Mouse (Mus musculus) c-Kit-positive CD71-negative TER-119-negative erythroid progenitor cells, embryonic 14.5 days (primary cell): Measurements from ENCODE around the gene Uvrag.
"Not testable (repeated sequence)": the region's sequence is repeated elsewhere in the genome, so short reads cannot be mapped to it uniquely, and the experiment has no call there.

ENCODE experiments used
- DNase-seq: peaks from one replicate; pipeline ENCODE4 v3.0.0-alpha.2; 2013; ENCODE audit warnings: low read depth

The Uvrag gene

DNA sequence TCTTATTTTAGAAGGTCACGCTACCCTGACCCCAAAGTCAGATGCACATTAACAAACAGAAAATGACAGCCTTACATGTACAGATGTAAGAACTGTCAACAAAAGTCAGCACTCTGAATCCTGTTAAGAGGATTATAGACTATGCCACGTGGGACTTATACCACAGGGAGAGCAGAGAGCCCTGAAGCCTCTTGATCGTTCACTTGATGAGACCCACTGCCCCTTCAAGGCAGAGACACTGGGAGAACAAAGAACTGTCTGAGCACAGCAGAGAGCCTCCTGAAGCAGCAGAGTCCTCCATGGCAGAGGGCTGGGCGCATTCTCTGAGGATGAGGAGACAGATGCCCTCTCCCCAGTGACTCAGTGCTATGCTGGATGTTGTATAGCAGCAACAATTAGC is 166.4 kb downstream of the Uvrag start:
- no peak for DNase-seq

DNA sequence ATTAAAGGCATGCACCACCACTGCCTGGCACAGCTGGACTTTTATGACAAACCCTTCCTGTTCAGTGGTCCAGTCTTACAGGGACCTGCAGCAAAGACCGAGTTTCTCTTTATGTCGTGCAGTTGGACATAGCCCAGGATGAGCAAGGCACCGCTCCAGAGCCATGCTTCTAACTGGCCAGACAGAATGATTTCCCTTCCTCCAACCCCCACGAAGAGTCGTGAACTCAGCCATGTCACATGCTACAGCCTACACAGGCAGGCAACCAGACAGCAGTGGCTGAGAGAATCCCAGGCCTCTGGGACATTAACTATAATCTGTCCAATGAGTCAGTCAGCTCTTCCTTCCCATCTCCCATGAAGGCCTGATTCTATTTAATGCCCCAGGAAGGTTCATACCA is 170.2 kb downstream of the Uvrag start:
- DNase-seq, result no peak

GRCm38 (mm10) chr7:98968741-98969395 is 172.1 kb downstream of the Uvrag start:
- no peak for DNase-seq

DNA sequence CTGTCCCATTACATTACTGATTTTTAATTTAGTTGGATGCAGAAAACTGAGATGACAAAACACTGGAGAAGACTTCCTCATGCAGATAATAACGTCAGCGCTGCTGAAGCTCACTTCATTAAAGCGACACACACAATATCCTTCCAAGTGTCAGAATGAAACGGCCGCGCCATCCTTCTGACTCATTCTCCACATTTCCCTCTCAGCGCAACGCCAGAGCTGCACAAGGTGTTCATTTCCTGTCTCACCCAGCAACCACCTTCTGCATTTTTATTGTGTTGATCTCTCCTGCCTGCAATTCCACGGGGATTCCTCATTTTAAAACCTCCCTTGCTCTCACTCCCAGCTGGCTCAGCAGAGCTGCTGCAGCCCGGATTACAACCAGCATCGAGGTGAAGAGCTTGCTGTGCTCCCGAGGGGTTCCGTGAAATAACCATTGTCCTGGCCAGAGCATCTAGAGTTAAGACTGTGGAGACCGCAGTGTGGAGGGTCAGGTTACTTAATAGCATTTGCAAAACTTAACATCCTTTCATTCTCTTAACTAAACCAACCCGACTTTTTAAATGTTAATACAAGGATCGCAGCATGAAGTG is 172.8 kb downstream of the Uvrag start:
- DNase-seq, result no peak

DNA sequence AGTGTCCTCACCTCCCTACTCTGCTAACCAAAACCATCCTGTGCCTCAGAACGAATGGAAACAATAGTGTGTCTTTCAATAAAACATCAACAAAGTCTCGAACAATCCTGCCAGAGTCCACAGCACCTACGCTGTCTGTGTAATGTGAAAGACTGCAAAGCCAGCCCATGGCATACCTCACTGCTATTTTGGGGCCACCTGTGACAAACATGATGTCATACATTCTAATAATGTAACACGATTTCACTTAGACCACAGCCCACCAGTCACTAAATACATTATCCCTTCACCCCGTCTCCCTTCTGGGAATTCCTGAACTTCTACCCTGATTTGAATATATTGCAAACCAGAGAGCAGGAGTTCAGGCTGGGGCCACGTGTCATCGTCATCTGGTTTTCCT is 173.3 kb downstream of the Uvrag start:
- no peak for DNase-seq

GRCm38 (mm10) chr7:98963581-98963980 is 177.4 kb downstream of the Uvrag start:
- DNase-seq, result not testable (repeated sequence)

DNA sequence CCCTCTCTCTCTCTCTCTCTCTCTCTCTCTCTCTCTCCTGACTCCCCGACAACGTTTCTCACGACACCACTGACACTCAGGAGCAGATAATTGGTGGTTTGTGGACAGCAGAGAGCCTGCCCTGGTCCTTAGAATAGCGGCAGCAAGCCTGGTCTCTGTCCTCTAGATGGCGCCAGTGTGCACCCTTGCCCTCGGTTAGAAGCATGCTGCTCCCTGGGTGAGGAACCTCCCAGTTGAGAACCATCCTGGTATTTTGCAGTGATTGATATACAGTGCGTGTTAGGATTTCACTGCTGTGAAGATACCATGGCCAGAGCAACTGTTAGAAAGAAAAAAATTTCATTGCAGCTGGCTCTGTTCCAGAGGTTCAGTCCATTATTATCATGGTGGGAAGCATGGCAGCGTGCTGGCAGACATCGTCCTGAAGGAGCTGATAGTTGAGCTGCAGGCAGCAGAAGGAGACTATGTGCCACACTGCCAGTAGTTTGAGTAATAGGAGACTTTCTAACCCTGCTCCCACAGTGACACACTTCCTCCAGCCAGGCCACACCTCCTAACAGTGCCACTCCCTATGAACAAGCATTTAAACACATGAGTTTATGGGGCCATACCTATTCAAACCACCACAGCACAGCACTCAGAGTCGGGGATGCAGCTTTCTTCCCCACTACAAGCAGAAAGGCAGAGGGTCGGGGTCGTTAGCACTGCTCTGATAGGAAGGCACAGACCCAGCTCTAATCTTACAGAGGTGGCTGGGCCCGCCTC is 178.2 kb downstream of the Uvrag start:
- DNase-seq, result peak; percentile 49

DNA sequence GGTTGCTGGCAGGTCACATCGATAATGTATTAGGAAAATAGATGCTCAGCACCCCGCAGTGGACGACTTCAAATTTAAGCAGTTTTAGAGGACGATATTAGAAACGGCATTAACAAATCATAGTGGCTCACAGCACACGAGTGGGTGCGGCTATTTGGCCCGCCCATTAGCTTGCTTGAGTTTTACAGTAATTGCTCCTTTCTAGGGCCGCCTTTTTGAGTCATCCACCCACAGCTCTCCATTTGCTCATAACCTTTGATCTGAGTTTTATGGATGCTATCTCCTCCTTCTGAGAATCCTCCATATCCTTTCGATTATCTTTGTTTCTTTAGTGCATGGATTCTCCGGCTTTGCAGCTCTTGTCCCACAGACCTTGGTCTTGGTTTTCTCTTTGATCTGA is 178.9 kb downstream of the Uvrag start:
- DNase-seq, result no peak

DNA sequence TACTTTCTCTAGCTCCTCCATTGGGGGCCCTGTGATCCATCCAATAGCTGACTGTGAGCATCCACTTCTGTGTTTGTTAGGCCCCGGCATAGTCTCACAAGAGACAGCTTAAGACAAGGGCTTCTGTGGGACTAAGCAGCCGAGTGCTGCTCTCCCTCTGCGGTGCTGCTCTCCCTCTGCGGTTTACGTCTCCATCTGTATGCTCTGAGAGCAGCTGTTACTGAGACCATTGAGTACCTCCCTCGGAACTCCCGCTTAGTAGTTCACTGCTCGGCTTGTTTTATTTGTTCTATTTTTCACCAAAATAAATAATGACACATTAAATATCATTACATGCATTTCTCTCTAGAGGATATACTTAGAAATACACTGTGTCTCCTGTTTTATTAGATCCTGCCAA is 180.7 kb downstream of the Uvrag start:
- DNase-seq, result no peak

DNA sequence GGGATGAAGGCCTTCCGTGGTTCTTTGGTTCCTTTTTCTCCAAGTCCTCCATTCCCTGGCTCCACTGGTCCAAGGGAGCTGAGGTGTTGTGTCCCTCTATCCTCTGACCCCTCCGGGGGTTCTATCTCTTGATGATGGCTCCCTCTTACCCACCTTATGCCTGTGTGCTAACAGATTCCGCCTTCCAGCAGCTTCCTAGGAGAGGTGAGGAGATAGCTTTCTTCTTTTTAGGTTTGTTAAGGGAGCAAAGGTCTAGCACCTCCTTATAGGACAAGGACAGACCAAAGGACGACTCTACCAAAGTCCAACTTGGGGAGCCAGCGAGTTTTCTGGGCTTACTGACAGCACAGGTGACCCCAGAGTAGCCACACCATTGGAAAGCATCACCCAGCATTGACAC is 181.7 kb downstream of the Uvrag start:
- no peak for DNase-seq

- DNase-seq, result no peak
These were observed 182.8 kb downstream of the Uvrag start for GRCm38 (mm10) chr7:98958172-98958571.

- DNase-seq, result no peak
These were observed 183.7 kb downstream of the Uvrag start for GRCm38 (mm10) chr7:98957111-98957741.

GRCm38 (mm10) chr7:98956609-98957008 is 184.3 kb downstream of the Uvrag start:
- no peak for DNase-seq

- DNase-seq, result no peak
These were observed 187.3 kb downstream of the Uvrag start for GRCm38 (mm10) chr7:98953649-98954048.

DNA sequence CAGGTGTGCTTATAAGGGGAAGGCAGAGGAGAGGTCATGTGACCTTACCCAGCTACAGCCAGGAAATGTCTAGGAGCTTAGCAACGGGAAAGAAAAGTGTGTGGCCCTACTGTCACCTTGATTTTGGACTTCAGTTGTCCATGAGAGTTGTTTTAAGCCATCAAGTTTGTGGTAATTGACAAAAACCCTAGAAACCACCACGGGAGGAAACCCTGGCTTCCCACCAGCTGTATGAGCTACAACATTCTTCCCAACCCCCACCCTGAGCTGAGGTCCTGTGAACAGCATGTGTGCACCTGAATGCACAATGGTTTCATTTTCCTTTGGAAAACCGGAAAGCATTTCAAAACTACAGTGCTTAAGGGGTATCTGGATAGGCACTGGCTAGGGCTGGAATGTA is 196.0 kb downstream of the Uvrag start:
- DNase-seq, result no peak

- no peak for DNase-seq
These were observed 197.3 kb downstream of the Uvrag start for GRCm38 (mm10) chr7:98943687-98944086.

GRCm38 (mm10) chr7:98942746-98943145 is 198.2 kb downstream of the Uvrag start:
- DNase-seq, result no peak

DNA sequence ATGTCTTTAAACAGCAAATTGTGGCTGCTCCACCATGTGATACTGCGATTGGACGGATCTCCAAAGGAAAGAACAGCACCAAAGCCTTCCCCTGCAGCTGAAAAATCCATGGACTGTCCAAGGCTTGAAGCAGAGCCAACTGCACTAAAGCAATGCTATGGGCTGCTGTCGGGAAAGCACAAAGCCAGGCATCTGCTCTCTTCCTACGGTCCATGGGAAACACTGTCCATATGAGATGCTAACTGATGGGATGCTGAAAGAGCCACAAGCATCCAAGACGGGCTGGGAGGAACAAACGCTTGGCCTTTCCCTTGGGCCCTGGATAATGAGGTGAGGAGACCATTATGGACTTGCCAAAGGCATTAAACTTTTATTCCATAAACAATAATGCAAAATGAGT is 201.7 kb downstream of the Uvrag start:
- no peak for DNase-seq

- no peak for DNase-seq
These were observed 202.3 kb downstream of the Uvrag start for GRCm38 (mm10) chr7:98938621-98939020.

- DNase-seq, result no peak
These were observed 203.7 kb downstream of the Uvrag start for GRCm38 (mm10) chr7:98937079-98937813.

- DNase-seq, result no peak
These were observed 205.2 kb downstream of the Uvrag start for GRCm38 (mm10) chr7:98935757-98936156.

DNA sequence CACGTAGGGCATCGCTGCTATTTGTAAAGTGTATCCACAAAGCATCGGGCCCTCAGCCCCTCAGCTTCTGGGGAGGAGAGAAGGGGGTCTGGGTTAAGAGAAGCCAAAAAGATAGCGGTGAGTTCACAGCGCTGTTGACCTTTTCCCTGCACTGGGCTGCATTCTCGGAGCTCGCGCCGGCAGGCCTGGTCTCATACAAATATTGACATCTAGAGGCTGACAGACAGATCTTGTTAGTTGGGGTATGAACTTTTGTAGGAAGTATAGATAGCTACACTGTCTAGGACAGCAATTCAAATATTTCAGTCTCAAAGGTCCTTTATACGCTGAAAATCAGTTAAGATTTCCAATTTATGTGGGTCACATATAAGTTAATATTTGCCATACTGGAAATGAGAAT is 205.7 kb downstream of the Uvrag start:
- no peak for DNase-seq
